Mouse (Mus musculus): ENCODE results near the gene Mfsd6.

DNA sequence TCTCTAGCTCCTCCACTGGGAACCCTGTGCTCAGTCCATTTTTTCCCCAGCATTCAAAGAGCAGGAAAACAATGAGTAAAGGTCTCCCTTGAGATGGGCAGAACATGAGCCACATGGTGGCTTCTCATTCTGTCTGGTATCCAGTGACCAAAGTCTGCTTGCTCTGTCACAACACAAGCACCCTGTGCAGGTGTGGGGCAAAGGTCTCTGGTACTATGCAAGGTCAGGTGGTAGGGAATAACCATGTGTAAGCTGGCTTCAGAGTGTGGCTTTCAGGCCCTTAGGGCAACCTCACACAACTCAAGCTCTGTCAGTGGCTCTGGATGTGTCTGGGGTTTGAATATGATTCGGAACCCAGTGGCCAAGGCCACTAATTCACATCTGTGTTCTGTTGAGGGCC lies 22.7 kb upstream of the Mfsd6 start:
- TF ChIP-seq CTCF (IDR thresholded peaks at IDR 0.05; ENCODE audit: low read depth, low read length) = no peak
- TF ChIP-seq POLR2A (IDR thresholded peaks at IDR 0.05; ENCODE audit: extremely low read depth, insufficient read depth, low read length) = no peak

Measured in liver, adult 2 months (tissue).